Mouse (Mus musculus) CH12.LX (cell line): ENCODE data around the gene Agrp. TPM values are rescaled to one million over a fixed set of nuclear protein-coding genes. Genes with fewer than 3 reads are reported as not detected.

Source experiments
- DNase-seq: peaks from one replicate; pipeline ENCODE4 v3.0.0-alpha.2; 2013; ENCODE audit errors: extremely low read depth
- H3K27ac ChIP-seq: 2 replicates; pipeline ENCODE4 v1.5.1; 2012; ENCODE audit warnings: low read depth, mild to moderate bottlenecking, control low read depth, moderate library complexity; ENCODE audit not compliant: insufficient read depth
- H3K27me3 ChIP-seq: replicated peaks from 2 replicates; pipeline ENCODE3; 2012; ENCODE audit warnings: inconsistent platforms
- H3K36me3 ChIP-seq, 2 experiments: replicated peaks in 1 of 2; 2 replicates each; pipeline versions ENCODE3 to v1.6.1; 2012; ENCODE audit warnings: inconsistent platforms in 1 of 2, low read length in 1 of 2, mild to moderate bottlenecking in 1 of 2, mixed read lengths in 1 of 2, moderate library complexity in 1 of 2; ENCODE audit not compliant: control insufficient read depth in 1 of 2, insufficient read depth in 1 of 2
- H3K4me1 ChIP-seq, 2 experiments: 2 replicates each; pipeline ENCODE4 v1.6.1; 2012; ENCODE audit warnings: inconsistent platforms in 1 of 2, moderate library complexity in 1 of 2; ENCODE audit not compliant: insufficient read depth in 2 of 2, control insufficient read depth in 1 of 2
- H3K4me2 ChIP-seq: 2 replicates; pipeline ENCODE4 v1.6.1; 2012; ENCODE audit warnings: low read depth, mild to moderate bottlenecking, control low read depth; ENCODE audit not compliant: poor library complexity, insufficient read depth, severe bottlenecking
- H3K4me3 ChIP-seq, 3 experiments: fragments of 150-350 bp in 1 of 3; sonication (generic) in 1 of 3; replicated peaks in 1 of 3; 2 replicates each; pipeline versions ENCODE3 to v1.5.1; 2011 to 2012; ENCODE audit warnings: low read depth in 2 of 3, low read length in 2 of 3, mild to moderate bottlenecking in 2 of 3, moderate library complexity in 2 of 3, control low read depth in 1 of 3, improper control_type of control experiment in 1 of 3, inconsistent platforms in 1 of 3, mixed read lengths in 1 of 3; ENCODE audit not compliant: poor library complexity in 1 of 3
- H3K79me2 ChIP-seq: replicated peaks from 2 replicates; pipeline ENCODE4 v1.6.1; 2012; ENCODE audit warnings: mild to moderate bottlenecking, moderate library complexity; ENCODE audit not compliant: control insufficient read depth, poor library complexity, insufficient read depth, severe bottlenecking; ENCODE audit errors: extremely low read depth
- H3K9ac ChIP-seq: 2 replicates; pipeline ENCODE4 v1.6.1; 2012; ENCODE audit warnings: low read depth, mild to moderate bottlenecking, control low read depth, moderate library complexity; ENCODE audit not compliant: insufficient read depth
- H3K9me3 ChIP-seq: replicated peaks from 2 replicates; pipeline ENCODE3; 2012; ENCODE audit warnings: low read length, inconsistent platforms, mixed read lengths
- BHLHE40 ChIP-seq: IDR thresholded peaks from 2 replicates; pipeline ENCODE4 v1.6.1; 2011; ENCODE audit warnings: mild to moderate bottlenecking, low read depth, low read length, improper control_type of control experiment
- CHD1 ChIP-seq: IDR thresholded peaks from 2 replicates; pipeline ENCODE4 v1.6.1; 2012; ENCODE audit warnings: low read depth, low read length, improper control_type of control experiment, inconsistent platforms
- CHD2 ChIP-seq: IDR thresholded peaks from 2 replicates; pipeline ENCODE4 v1.6.1; 2011; ENCODE audit warnings: low read length, improper control_type of control experiment
- E2F4 ChIP-seq: IDR thresholded peaks from 2 replicates; pipeline ENCODE4 v1.6.1; 2011; ENCODE audit warnings: low read depth, low read length, improper control_type of control experiment; ENCODE audit not compliant: insufficient replicate concordance
- ELF1 ChIP-seq: IDR thresholded peaks from 2 replicates; pipeline ENCODE4 v1.6.1; 2014; ENCODE audit warnings: low read depth, mild to moderate bottlenecking, inconsistent platforms, low read length, improper control_type of control experiment
- EP300 ChIP-seq: IDR thresholded peaks from 2 replicates; pipeline ENCODE4 v1.6.1; 2011; ENCODE audit warnings: low read length, improper control_type of control experiment
- GABPA ChIP-seq: IDR thresholded peaks from 2 replicates; pipeline ENCODE4 v1.6.1; 2012; ENCODE audit warnings: low read depth, low read length, improper control_type of control experiment, inconsistent platforms; ENCODE audit not compliant: insufficient replicate concordance
- HCFC1 ChIP-seq: IDR thresholded peaks from 2 replicates; pipeline ENCODE4 v1.6.1; 2012; ENCODE audit warnings: low read depth, mild to moderate bottlenecking, inconsistent platforms, low read length, improper control_type of control experiment
- KAT2A ChIP-seq: IDR thresholded peaks from 2 replicates; pipeline ENCODE4 v1.6.1; 2012; ENCODE audit warnings: low read length, improper control_type of control experiment, inconsistent platforms; ENCODE audit not compliant: insufficient replicate concordance
- MAFK ChIP-seq: IDR thresholded peaks from 2 replicates; pipeline ENCODE4 v1.6.1; 2011; ENCODE audit warnings: low read length, improper control_type of control experiment; ENCODE audit not compliant: insufficient replicate concordance
- MAX ChIP-seq: IDR thresholded peaks from 2 replicates; pipeline ENCODE4 v1.6.1; 2011; ENCODE audit warnings: low read length, improper control_type of control experiment
- MAZ ChIP-seq: IDR thresholded peaks from 2 replicates; pipeline ENCODE4 v1.6.1; 2012; ENCODE audit warnings: low read depth, mild to moderate bottlenecking, inconsistent platforms, low read length, improper control_type of control experiment, moderate library complexity
- NELFE ChIP-seq: IDR thresholded peaks from 2 replicates; pipeline ENCODE4 v1.6.1; 2011; ENCODE audit warnings: low read depth, low read length, improper control_type of control experiment
- PAX5 ChIP-seq: IDR thresholded peaks from 2 replicates; pipeline ENCODE4 v1.6.1; 2012; ENCODE audit warnings: low read length, inconsistent platforms, mixed read lengths
- POLR2A ChIP-seq: IDR thresholded peaks from 2 replicates; pipeline ENCODE4 v1.6.1; 2011; ENCODE audit warnings: low read depth, mild to moderate bottlenecking, improper control_type of control experiment, low read length
- RAD21 ChIP-seq: IDR thresholded peaks from 2 replicates; pipeline ENCODE4 v1.6.1; 2011; ENCODE audit warnings: low read depth, mild to moderate bottlenecking, low read length, improper control_type of control experiment, moderate library complexity
- RCOR1 ChIP-seq: conservative IDR thresholded peaks from 2 replicates; pipeline ENCODE4 v1.6.1; 2012; ENCODE audit warnings: low read depth, mild to moderate bottlenecking, inconsistent platforms, low read length, improper control_type of control experiment
- TBP ChIP-seq: conservative IDR thresholded peaks from 2 replicates; pipeline ENCODE4 v1.6.1; 2011; ENCODE audit warnings: low read depth, low read length, improper control_type of control experiment
- UBTF ChIP-seq: IDR thresholded peaks from 2 replicates; pipeline ENCODE4 v1.6.1; 2012; ENCODE audit warnings: low read depth, mild to moderate bottlenecking, inconsistent platforms, low read length, improper control_type of control experiment, moderate library complexity
- USF2 ChIP-seq: conservative IDR thresholded peaks from 2 replicates; pipeline ENCODE4 v1.6.1; 2011; ENCODE audit warnings: low read depth, low read length, improper control_type of control experiment
- ZC3H11A ChIP-seq: IDR thresholded peaks from 2 replicates; pipeline ENCODE4 v1.6.1; 2012; ENCODE audit warnings: low read depth, mild to moderate bottlenecking, inconsistent platforms, low read length, improper control_type of control experiment
- ZMIZ1 ChIP-seq: IDR thresholded peaks from 2 replicates; pipeline ENCODE4 v1.6.1; 2012; ENCODE audit warnings: low read depth, mild to moderate bottlenecking, inconsistent platforms, low read length, improper control_type of control experiment
- ZNF384 ChIP-seq: IDR thresholded peaks from 2 replicates; pipeline ENCODE4 v1.6.1; 2012; ENCODE audit warnings: low read depth, low read length, improper control_type of control experiment, inconsistent platforms
- dilution Hi-C: fragments of 300-500 bp; cut with MboI; formaldehyde crosslinking; loops from 2 replicates; pipeline ENCODE4 v1.14.3; 2020; ENCODE audit warnings: low sequenced_read_pairs; ENCODE audit not compliant: extremely low pct_unique_long_range_greater_than_20kb, extremely low pct_ligation_motif_present
- in situ Hi-C: fragments of 300-500 bp; cut with MboI; formaldehyde crosslinking; loops from 3 replicates; pipeline ENCODE4 v1.14.3; 2019; ENCODE audit warnings: low sequenced_read_pairs, low pct_ligation_motif_present, low pct_unique_long_range_greater_than_20kb, mixed read lengths
- polyA plus RNA-seq: library from polyadenylated mRNA; unstranded; fragments of >175 nt; gene quantifications from 2 replicates; pipeline ENCODE4 v1.2.1, GENCODE M21; 2012; ENCODE audit warnings: low read depth; ENCODE audit not compliant: insufficient read length
- total RNA-seq, 2 experiments: library from RNA; depleted of rRNA; stranded (reverse); fragments of 300-350 nt in 1 of 2; fragments of >200 nt in 1 of 2; gene quantifications; 2 replicates each; pipeline ENCODE4 v1.2.3; 2012 to 2014

Agrp gene
- total and polyA plus RNA-seq, 3 experiments, result 0.30 TPM; not detected in 2

GRCm38 (mm10) chr8:105638510-105638909, 1.3 kb upstream of the Agrp start:
- no peak for TF ChIP-seq MAZ
- TF ChIP-seq PAX5, result no peak
- no peak for TF ChIP-seq ZC3H11A
- no peak for TF ChIP-seq RCOR1
- no peak for TF ChIP-seq KAT2A
- no peak for TF ChIP-seq ZMIZ1
- TF ChIP-seq MAX, result no peak
- no peak for TF ChIP-seq RAD21
- TF ChIP-seq ZNF384, result no peak
- no peak for TF ChIP-seq BHLHE40
- TF ChIP-seq CHD2, result no peak
- no peak for TF ChIP-seq POLR2A
- TF ChIP-seq UBTF, result no peak
- TF ChIP-seq USF2, result no peak
- TF ChIP-seq EP300, result no peak
- no peak for TF ChIP-seq MAFK
- TF ChIP-seq HCFC1, result no peak
- H3K9ac ChIP-seq, result peak overlapping the region; percentile 91
- H3K36me3 ChIP-seq, result peaks cover 0 to 8% of the 10 kb centered on the region in 2 experiments
- peaks cover 66% of the 10 kb centered on the region for H3K79me2 ChIP-seq
- H3K27ac ChIP-seq, result peak overlapping the region; percentile 63
- H3K4me3 ChIP-seq, result peak overlapping the region; percentile 38 to 89 (median 73)
- DNase-seq, result no peak
- peak overlapping the region; percentile 97 for H3K4me2 ChIP-seq
- H3K27me3 ChIP-seq, result no peaks in the 10 kb centered on the region
- H3K4me1 ChIP-seq, result peaks cover 4 to 53% of the 10 kb centered on the region in 2 experiments; a peak in 3 of 4 replicates
- H3K9me3 ChIP-seq, result no peaks in the 10 kb centered on the region
- in situ Hi-C loops (loop anchor here (5.0 kb wide), 1 partner anchor 49 kb away; the partner anchor contains the start of gene Carmil2), dilution Hi-C loops (no loop called here)

DNA sequence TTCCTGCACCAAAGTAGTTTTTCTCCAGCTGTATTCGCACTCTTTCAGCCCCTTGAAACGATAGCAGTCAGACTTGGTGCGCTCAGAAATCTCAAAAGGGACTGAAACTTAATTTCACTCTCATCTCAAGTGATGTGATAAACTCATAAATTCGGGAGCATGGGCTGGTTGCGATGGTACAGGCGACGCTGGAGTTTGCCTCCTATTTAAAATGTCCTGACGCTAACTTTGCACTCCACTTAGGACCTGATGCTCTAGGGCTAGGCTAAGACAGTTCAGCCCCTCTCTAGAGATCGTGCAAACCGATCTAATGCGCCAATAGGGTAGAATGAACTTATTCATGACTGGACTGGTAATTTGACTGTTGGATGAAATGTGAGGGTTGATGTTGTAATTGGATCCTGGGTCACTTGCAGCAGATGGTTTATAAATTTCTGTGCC, 428 bp upstream of the Agrp start:
- H3K4me3 ChIP-seq, result peak overlapping the region; percentile 73 to 89 (median 79)
- peak overlapping the region; percentile 91 for H3K9ac ChIP-seq
- H3K4me1 ChIP-seq, result peaks cover 4 to 47% of the 10 kb centered on the region in 2 experiments; a peak in 3 of 4 replicates
- H3K27me3 ChIP-seq, result no peaks in the 10 kb centered on the region
- in situ Hi-C loops (loop anchor here (5.0 kb wide), 1 partner anchor 50 kb away; the partner anchor contains the start of gene Carmil2), dilution Hi-C loops (no loop called here)
- H3K9me3 ChIP-seq, result no peaks in the 10 kb centered on the region
- H3K4me2 ChIP-seq, result peak overlapping the region; percentile 17
- no peak for DNase-seq
- H3K36me3 ChIP-seq, result peaks cover 0 to 4% of the 10 kb centered on the region in 2 experiments
- H3K27ac ChIP-seq, result peak overlapping the region; percentile 92
- peaks cover 64% of the 10 kb centered on the region for H3K79me2 ChIP-seq
- TF ChIP-seq CHD1, result 0 out of 2 replicates have a peak, but pooled peaks have one; percentile 84
- no peak for TF ChIP-seq MAX
- TF ChIP-seq NELFE, result no peak
- no peak for TF ChIP-seq RCOR1
- no peak for TF ChIP-seq HCFC1
- TF ChIP-seq E2F4, result no peak
- 0 out of 2 replicates have a peak, but pooled peaks have one; percentile 43 for TF ChIP-seq TBP
- TF ChIP-seq MAZ, result 0 out of 2 replicates have a peak, but pooled peaks have one; percentile 16
- TF ChIP-seq GABPA, result no peak
- TF ChIP-seq ELF1, result 0 out of 2 replicates have a peak, but pooled peaks have one; percentile 29
- TF ChIP-seq, all 38 proteins: peak for 4
